Mouse (Mus musculus) liver (tissue): ENCODE results near the gene Zglp1.
"Not testable (repeated sequence)": the region's sequence is repeated elsewhere in the genome, so short reads cannot be mapped to it uniquely, and the experiment has no call there.

Source experiments
- DNase-seq: peaks from one replicate; pipeline ENCODE4 v3.0.0-alpha.2; 2020; ENCODE audit warnings: mixed read lengths

Gene Zglp1

DNA sequence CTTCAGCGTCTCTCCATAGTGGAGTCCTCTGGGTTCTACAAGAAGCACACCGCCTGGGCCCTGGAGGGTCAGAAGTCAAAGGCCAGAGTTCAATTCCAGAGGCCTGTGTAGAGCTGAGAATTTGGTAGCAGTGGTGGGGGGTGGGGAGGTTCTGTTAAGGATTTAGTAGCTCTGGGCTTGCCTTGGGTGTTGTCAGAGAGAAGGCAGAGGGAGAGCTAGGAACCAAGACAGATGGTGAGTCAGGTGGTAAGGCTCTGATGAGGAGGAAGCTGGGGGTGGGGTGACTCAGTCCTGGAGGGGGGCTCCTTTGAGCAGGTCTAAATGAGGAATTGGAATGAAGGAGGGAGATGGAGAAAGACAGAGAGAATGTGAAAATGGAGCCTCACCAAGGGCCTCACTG, 4.0 kb downstream of the Zglp1 start:
- no peak for DNase-seq

DNA sequence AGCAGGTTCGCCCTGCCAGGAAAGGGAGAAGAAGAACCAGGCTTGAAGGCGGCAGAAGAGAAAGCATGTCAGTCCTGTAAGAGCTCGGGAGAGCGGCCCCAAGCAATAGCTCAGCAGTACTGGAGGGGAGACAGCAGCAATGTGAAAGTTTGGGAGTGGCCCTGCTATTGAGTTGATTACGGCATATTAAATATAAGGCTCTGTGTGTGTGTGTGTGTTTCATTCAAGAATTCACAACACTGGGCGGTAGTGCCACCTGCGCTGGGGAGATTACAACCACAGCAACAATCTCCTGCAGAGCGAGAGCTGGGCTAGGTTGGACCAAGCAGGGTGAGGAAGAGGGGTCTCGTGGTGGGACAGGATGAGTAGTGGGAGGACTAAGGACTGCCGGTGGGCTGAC, 15.3 kb downstream of the Zglp1 start:
- DNase-seq: no peak

DNA sequence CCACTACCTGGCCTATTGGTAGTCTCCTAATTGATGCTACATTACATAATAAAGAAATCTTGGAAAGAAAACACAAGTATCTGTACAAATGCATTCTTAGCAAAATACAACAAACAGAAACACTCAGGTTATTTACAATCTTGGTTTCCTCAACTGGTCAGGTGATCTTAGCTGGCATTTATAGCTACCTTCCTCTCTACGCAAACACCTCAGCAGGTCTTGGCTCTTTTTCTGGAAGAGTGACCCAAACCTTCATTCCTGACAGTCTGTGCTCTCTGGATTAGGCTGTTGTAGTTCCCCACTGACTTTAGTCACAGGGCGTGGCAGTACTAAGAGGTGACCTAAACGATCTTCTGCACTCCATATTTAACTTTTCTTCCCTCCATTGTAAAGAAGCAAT, 21.7 kb downstream of the Zglp1 start:
- no peak for DNase-seq

DNA sequence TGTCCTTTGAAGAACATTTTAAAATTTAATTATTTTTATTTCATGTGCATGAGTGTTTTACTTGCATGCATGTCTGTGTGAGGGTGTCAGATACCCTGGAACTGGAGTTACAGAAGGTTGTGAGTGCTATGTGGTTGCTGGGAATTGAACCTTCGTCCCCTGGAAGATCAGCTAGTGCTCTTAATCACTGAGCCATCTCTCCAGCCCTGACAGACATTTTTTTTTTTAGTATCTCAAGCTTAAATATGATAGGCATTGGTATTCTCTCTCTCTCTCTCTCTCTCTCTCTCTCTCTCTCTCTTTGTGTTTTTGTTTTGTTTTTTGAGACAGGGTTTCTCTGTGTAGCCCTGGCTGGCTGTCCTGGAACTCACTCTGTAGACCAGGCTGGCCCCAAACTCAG, 22.1 kb downstream of the Zglp1 start:
- DNase-seq: not testable (repeated sequence)

DNA sequence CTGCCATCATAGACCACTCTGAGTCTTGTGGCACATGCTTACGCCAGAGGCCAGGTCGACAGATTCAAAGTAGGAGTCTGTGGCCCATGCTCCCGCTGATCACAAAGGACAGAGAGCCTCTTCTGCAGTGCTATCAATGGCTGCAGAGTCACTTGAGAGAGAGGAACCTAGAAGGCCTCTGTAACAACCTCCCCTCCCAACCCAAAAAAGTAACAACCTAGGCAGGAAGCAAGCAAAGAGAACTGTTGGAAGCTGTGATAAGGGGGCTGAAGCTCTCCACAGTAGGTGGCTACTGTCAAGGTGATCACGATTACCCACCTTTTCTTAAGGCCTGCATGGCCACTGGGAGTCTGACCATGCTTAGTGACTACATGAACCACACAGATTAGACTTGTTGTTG, 23.3 kb downstream of the Zglp1 start:
- DNase-seq: no peak

DNA sequence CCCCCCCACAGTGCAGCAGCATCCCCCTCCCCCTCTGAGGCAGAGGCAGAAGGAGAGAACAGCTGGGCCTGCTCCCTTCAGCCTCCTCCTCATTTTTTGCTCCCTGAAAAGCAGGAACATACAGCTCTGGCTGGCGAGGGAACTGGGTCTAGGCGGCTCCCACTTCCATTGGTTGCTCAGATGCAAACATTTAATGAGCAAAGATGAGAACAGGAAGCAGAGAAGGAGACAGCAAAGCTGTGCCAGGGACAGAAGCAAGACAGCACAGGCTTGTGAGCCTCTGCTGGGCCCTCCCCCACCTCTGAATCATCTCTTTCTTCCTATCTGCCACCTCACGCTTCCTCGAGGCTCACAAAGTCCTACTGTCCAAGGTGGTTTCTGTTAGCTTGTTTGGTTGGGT, 25.6 kb downstream of the Zglp1 start:
- no peak for DNase-seq

DNA sequence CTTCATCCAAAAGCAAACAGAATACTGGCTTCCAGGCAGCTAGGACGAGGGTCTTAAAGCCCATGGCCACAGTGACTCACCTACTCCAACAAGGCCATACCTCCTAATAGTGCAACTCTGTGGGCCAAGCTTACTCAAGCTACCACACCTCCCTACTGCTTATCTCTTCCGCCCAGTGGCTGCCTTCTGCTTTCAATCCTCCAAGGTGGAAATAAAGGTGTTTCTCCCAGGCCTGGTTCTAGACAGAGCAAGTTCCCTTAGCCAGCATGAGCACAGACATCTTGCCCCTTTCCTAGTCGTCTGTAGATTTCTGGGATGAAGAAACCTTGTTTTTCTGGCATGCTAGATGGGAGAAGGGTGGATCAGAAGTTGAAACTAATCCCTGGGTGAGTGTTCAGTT, 27.1 kb downstream of the Zglp1 start:
- DNase-seq: peak; percentile 51

DNA sequence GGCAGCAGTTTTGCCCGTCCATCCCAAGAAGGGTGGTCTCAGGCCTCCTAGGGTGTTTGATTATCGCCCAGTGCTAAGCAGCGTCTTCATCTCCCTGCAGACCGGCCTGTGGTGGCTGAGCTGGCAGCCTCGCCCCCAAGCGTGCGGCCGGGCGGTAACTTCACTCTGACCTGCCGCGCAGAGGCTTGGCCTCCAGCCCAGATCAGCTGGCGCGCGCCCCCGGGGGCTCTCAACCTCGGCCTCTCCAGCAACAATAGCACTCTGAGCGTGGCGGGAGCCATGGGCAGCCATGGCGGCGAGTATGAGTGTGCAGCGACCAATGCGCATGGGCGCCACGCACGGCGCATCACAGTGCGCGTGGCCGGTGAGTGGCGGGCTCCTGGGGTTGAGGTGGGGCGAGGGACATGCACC, 29.4 kb downstream of the Zglp1 start:
- no peak for DNase-seq

DNA sequence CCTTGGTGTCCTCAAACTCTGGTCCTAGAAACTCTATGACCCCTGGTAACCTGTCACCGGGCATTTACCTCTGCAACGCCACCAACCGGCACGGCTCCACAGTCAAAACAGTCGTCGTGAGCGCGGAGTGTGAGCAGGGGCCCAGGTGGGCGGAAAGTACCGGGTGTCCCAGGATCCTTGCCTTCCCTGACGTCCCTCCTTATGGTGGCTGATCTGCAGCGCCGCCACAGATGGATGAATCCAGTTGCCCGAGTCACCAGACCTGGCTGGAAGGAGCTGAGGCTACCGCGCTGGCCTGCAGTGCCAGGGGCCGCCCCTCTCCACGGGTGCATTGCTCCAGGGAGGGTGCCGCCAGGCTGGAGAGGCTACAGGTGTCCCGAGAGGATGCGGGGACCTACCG, 30.2 kb downstream of the Zglp1 start:
- no peak for DNase-seq

DNA sequence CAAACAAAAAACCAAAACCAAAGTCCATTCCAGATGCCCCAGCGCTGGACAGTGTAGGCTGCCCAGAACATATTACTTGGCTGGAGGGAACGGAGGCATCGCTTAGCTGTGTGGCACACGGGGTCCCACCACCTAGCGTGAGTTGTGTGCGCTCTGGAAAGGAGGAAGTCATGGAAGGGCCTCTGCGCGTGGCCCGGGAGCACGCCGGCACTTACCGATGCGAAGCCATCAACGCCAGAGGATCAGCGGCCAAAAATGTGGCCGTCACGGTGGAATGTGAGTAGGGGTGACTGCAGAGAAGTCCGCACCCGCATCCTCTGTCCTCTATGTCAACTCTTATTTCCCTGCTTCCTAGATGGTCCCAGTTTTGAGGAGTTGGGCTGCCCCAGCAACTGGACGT, 30.7 kb downstream of the Zglp1 start:
- DNase-seq: no peak

DNA sequence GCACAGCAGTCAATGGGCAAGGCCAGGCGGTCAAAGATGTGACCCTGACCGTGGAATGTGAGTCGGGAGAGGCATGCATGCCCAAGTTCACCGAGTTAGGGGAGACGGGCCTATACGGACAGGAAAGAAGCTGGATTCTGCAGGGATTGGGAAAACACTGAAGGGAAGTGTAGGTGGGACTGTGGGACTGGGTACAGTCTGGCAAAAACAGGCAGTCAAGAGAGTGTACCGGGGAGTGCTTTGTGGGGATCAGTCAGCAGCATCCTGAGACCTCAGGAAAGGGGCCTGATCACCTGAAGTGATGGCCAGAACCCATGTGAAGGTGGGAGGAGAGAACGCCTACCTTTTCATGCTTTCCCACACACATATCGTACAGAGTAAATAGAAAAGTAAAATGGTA, 31.3 kb downstream of the Zglp1 start:
- DNase-seq: no peak

DNA sequence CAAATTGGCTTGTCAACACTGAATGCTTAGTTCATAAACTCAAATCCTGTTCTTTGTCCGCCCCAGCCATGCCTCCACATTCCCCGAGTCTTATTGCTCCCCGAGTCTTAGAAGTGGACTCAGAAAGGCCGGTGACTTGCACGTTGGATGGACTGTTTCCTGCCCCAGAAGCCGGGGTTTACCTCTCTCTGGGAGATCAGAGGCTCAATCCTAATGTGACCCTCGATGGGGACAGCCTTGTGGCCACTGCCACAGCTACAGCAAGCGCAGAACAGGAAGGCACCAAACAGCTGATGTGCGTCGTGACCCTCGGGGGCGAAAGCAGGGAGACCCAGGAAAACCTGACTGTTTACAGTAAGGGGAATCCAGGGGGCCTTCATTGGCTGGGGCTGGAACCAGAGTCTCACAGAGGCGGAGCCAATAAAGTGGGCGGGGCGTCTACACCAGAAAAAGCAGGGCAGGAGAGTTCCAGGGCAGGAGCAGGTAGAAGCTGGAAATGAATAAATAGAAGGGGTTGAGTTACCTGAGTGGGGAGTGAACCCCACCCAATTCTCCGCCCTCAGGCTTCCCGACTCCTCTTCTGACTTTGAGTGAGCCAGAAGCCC, 32.3 kb downstream of the Zglp1 start:
- DNase-seq: peak; percentile 62

DNA sequence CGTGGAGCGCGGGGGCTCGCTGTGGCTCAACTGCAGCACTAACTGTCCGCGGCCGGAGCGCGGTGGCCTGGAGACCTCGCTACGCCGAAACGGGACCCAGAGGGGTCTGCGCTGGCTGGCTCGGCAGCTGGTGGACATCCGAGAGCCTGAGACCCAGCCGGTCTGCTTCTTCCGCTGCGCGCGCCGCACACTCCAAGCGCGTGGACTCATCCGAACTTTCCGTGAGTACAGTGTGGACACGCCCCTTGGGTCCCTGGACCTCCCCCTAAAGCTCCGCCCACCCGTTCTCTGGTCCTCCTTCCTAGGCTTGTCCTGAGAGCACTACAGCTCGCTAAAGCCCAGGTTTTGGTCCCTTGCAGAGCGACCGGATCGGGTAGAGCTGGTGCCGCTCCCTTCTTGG, 33.8 kb downstream of the Zglp1 start:
- DNase-seq: peak; percentile 94

DNA sequence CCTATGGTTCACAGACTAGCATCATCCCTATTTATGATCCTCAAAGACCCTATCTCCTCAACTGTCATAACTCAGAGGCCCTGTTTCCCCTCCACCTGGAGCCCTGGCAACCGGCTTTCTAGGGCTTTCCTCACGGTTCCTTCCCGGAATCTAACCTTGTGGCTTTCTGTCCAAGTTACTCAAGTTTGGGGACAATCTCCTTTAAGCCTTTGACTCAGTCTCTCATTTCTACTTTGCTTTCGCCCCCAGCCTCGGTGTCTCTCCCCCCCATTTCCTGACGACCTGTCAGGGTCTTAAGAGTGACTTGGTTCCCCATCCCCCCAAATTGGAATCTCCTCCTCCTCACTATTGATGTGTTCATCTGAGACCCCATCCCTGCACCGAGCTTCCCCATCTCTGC, 34.4 kb downstream of the Zglp1 start:
- no peak for DNase-seq

DNA sequence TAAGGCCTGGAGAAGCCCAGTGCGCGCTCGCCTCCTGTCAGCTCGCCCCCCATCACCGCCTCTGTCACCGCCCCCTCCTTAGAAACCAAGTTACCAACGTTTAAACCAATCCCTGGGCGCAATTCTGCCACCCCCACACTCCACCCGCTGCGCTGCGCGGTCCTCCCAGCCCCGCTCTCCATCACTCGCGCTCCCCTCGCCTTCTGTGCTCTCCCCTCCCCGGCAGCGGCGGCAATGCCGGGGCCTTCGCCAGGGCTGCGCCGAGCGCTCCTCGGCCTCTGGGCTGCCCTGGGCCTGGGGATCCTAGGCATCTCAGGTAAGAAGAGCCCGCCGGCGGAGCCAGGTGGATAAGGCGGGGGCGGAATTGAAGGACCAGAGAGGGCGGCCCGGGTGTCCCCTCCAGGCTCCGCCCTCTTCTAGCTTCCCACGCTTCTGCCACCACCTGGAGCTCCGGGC, 35.0 kb downstream of the Zglp1 start, which contains the start of gene Icam5:
Gene Icam5, plus strand, starts transcription at position 178 of the 456 bp plus-strand sequence.
- DNase-seq: peak; percentile 65

DNA sequence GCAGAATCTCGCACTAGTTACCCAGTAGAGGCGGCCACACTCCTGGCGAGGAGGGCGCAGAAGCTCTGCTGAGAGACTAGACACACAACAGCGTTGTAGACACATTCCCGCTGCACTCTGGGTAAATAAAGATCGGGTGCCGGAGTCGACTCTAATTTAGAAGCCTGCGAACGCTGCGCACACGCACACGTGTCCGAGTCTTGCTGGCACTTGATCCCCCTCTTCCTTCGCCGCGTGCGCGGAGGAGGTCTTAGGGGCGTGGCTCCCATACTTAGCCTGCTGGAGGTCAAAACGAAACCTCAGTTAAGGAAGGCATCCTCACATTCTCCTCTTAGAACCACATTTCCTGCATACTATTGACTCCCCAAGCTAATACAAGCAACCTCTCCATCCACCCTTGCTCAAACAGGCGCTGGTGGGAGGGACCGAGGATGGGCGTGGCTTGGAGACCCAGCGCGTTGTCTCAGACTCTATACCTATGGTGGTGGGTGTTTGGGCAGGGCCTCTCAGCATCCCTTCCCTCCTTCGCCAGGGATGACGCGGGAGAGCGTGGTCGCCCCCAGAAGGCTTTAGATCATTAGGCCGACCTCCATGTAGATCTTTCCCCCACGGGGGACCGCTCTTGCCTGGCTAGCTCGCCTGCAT, 35.5 kb downstream of the Zglp1 start:
- DNase-seq: peak; percentile 75

DNA sequence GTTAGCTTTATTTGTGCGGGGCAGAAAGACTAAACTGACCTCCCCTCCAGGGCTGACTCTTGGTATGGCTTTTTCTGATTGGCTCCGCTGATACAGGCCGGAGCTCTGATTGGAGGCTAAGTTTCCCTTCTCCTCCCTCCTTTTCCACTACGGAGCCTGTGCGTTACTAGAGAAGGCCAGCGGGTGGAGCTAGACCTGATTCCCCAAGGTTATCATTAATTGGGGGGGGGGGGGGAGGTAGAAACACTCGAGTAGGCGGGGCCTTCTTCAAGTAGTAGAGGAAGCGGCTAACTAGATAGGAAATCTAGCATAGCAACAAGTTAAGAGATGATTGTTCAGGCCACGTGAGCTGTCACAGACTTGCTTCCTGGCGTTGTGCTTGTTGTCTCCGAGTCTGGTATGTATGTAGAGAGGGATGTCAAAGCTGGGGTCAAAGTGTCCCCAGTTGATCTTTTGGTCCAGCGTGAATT, 36.1 kb downstream of the Zglp1 start:
- peak; percentile 94 for DNase-seq

DNA sequence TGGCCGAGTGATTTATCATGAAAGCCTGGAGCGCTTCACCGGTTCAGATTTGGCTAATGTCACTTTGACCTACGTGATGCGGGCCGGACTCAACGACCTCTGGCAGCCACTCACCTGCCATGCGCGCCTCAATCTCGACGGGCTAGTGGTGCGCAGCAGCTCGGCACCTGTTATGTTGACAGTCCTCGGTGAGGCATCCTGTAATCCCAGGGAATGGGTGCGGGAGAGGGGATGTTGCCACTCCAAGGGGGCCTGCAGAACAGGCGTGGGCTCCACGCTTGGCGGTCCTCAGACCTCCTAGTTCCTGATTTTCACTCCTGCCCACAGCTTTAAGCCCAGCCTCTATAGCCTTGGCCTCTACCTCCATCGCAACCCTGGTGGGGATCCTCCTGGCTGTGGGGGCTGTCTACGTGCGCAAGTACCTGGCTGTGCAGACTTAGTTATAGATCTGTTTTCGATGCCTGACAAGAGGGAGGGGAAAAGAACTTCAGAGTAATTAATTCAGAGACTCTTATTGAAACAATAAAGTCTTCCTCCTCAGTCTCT, 36.8 kb downstream of the Zglp1 start:
- DNase-seq: peak; percentile 61

DNA sequence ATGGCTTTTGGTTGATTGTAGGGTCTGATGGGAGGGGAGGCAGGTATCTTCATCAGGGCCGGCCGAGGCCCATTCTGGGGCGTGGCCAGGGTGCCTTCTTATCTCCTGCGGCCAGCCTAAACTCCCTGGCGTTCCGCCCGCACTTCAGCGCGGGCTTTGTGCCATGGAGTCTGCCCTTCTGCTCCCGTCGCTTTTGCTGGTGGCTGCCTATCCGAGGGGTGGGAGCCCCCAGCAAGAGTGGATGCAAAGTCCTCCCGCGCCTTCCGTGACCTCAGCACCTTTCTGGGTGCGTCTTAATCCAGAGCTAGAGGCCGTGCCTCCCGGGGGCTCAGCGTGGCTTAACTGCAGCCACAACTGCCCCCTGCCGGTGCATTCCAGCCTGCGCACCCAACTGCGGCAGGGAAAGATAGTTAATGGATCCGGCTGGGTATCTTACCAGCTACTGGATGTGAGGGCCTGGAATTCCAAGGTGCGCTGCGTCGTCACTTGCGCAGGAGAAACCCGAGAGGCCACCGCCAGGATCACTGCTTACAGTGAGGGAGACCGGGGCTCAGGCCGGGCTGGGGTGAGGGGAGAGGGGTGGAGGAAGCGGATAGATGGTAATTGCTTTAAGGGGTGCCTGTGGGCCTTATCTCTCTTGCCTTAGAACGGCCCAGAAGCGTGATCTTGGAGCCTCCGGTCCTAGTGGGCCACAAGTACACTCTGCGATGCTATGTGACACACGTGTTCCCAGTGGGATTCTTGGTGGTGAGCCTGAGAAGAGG, 37.4 kb downstream of the Zglp1 start, which contains the start of gene Icam4:
Gene Icam4, plus strand, starts transcription at position 83 of the 764 bp plus-strand sequence.
- DNase-seq: peak; percentile 95

DNA sequence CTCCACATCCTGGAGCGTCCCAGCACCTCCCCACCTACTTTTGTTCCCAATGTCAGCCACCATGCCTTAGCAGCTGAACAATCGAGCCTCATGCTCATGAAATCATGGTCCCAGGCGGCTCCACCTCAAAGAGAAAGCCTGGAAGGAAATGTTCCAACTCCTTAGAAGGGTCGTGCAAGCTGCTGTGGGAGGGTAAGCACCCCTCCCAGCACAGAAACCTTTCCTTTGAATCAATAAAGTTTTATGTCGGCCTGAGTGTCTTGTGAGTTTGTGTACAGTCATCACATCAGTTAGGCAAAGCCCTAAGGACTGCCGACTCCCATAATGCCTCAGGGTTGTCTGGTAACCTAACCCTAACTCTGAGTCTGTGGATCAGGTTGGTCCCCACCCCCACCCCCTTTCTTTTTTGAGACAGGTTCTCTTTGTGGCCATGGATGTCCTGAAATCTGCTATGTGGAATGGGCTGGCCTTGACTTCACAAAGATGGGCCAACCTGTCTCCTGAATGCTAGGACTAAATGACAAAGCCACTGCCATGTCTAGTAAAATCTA, 38.3 kb downstream of the Zglp1 start:
- no peak for DNase-seq

DNA sequence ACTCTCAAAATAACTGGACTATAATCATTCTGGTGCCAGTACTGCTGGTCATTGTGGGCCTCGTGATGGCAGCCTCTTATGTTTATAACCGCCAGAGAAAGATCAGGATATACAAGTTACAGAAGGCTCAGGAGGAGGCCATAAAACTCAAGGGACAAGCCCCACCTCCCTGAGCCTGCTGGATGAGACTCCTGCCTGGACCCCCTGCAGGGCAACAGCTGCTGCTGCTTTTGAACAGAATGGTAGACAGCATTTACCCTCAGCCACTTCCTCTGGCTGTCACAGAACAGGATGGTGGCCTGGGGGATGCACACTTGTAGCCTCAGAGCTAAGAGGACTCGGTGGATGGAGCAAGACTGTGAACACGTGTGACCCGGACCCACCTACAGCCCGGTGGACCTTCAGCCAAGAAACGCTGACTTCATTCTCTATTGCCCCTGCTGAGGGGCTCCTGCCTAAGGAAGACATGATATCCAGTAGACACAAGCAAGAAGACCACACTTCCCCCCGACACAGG, 39.1 kb downstream of the Zglp1 start:
- no peak for DNase-seq

DNA sequence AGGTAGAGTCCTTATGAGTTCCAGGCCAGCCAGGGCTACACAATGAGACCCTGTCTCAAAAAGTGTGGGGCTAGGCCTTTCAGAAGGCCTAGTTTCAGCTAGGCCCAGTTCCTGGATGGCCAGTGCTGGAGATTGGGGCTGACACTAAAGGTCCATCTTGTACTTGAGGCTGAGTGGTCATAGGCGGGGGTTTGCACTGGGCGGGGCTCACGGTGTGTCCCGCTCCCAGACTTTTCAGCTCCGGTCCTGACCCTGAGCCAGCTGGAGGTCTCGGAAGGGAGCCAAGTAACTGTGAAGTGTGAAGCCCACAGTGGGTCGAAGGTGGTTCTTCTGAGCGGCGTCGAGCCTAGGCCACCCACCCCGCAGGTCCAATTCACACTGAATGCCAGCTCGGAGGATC, 40.0 kb downstream of the Zglp1 start:
- DNase-seq: no peak

DNA sequence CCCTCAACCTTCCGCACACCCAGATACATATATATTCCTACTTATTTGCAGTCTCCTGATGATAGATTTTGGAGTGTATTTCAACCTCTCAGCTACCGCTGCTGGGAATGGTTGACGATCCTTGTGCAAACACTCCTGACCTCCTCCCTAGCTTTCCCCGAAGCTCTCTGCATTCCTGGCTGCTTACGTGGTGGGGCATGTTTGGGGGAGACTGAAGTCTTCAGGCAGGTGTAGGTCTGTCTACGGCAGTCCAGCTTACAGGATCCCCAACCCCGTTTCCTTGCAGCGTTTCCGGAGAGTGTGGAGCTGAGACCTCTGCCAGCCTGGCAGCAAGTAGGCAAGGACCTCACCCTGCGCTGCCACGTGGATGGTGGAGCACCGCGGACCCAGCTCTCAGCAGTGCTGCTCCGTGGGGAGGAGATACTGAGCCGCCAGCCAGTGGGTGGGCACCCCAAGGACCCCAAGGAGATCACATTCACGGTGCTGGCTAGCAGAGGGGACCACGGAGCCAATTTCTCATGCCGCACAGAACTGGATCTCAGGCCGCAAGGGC, 41.6 kb downstream of the Zglp1 start:
- DNase-seq: no peak
